Mouse (Mus musculus) liver, embryonic 11.5 days (tissue): Measurements from ENCODE around the gene Pa2g4. TPM values are rescaled to one million over a fixed set of nuclear protein-coding genes. Genes with fewer than 3 reads are reported as not detected.
"Not testable (repeated sequence)": the region's sequence is repeated elsewhere in the genome, so short reads cannot be mapped to it uniquely, and the experiment has no call there.

Experiments used
- ATAC-seq: fragments of 200-750 bp; cut with Nextera tagmentation; replicated peaks from 2 replicates; pipeline ENCODE4 v1.8.0; 2017; ENCODE audit warnings: moderate number of reproducible peaks, mild to moderate bottlenecking, moderate TSS enrichment, moderate library complexity; ENCODE audit not compliant: low FRiP score
- DNase-seq: peaks from one replicate; pipeline ENCODE4 v3.0.0-alpha.2; 2017; ENCODE audit warnings: low spot score
- H3K27ac ChIP-seq: fragments of 300-500 bp; sonication (generic); 2 replicates; pipeline ENCODE4 v1.5.1; 2014; ENCODE audit warnings: mild to moderate bottlenecking, low read depth, low read length, control low read depth
- H3K27me3 ChIP-seq: fragments of 300-500 bp; sonication (generic); replicated peaks from 2 replicates; pipeline ENCODE4 v1.6.1; 2014; ENCODE audit warnings: low read length, mixed read lengths; ENCODE audit not compliant: control insufficient read depth, insufficient read depth
- H3K36me3 ChIP-seq: fragments of 300-500 bp; sonication (generic); 2 replicates; pipeline ENCODE4 v1.6.1; 2014; ENCODE audit warnings: mild to moderate bottlenecking, low read length, moderate library complexity, mixed read lengths; ENCODE audit not compliant: control insufficient read depth, insufficient read depth
- H3K4me1 ChIP-seq: fragments of 300-500 bp; sonication (generic); replicated peaks from 2 replicates; pipeline ENCODE4 v1.6.1; 2014; ENCODE audit warnings: low read length, mixed read lengths; ENCODE audit not compliant: control insufficient read depth, insufficient read depth
- H3K4me2 ChIP-seq: fragments of 300-500 bp; sonication (generic); 2 replicates; pipeline ENCODE4 v1.6.1; 2014; ENCODE audit warnings: mild to moderate bottlenecking, control low read depth, moderate library complexity
- H3K4me3 ChIP-seq: fragments of 300-500 bp; sonication (generic); 2 replicates; pipeline ENCODE4 v1.5.1; 2014; ENCODE audit warnings: low read depth, low read length, control low read depth
- H3K9ac ChIP-seq: fragments of 300-500 bp; sonication (generic); 2 replicates; pipeline ENCODE4 v1.6.1; 2014; ENCODE audit warnings: low read depth, low read length, control low read depth
- H3K9me3 ChIP-seq: fragments of 300-500 bp; sonication (generic); 2 replicates; pipeline ENCODE4 v1.6.1; 2016; ENCODE audit warnings: low read length, inconsistent platforms, mixed read lengths; ENCODE audit not compliant: control insufficient read depth
- WGBS: fragments of 180-500 bp; shearing (Covaris S2); extraction: QIAGEN DNeasy Blood & Tissue Kit; methylation state at CpG from one replicate; pipeline ENCODE4 v1.1.7; 2014; 5-methylcytosine and 5-hydroxymethylcytosine counted together
- polyA plus RNA-seq: library from polyadenylated mRNA; unstranded; fragments of >200 nt; fragmentation: Nextera tagmentation; extraction: Ambion mirVana; gene quantifications from 2 replicates; pipeline ENCODE4 v1.2.1, GENCODE M21; 2014

The Pa2g4 gene
- polyA plus RNA-seq, 1 experiment from 2014 or later = 384 TPM

DNA sequence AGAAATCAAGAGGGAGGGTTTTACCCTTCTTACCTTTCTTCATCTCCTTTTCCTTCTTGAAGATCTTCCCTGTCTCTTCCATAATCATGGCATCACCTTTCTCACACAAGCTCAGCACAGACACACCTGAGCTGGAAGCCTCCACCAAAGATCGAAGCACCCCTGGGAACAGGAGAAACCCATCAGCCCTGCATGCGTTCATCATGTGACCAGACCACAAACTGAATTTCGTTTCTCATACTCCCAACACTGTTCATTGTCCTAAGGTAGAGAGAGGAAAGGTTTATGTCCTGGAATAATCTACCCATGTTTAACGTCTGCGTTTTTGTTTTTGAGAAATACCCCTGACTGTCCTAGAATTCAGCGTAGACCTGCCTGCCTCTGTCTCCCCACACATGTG lies 2.2 kb downstream of the Pa2g4 start:
- DNase-seq (no peak), ATAC-seq (no peak)
- Histone ChIP-seq H3K4me1 (peaks cover 9% of the 10 kb centered on the region; the same call in 1 of the 2 replicates), H3K9ac (peak overlapping the region; percentile 8; the same call in 1 of the 2 replicates), H3K4me2 (peak overlapping the region; percentile 76), H3K4me3 (peak overlapping the region; percentile 91), H3K27ac (no peak overlapping the region), H3K9me3 (no peaks in the 10 kb centered on the region), H3K27me3 (no peaks in the 10 kb centered on the region), H3K36me3 (peaks cover 42% of the 10 kb centered on the region)
- 87% methylated on average over 6 of the region's 6 CpGs for WGBS

- Histone ChIP-seq H3K9me3 (no peaks in the 10 kb centered on the region), H3K27me3 (no peaks in the 10 kb centered on the region), H3K36me3 (peaks cover 42% of the 10 kb centered on the region), H3K9ac (no peak overlapping the region), H3K27ac (no peak overlapping the region), H3K4me3 (no peak overlapping the region), H3K4me1 (no peaks in the 10 kb centered on the region), H3K4me2 (no peak overlapping the region)
- DNase-seq = no peak
- no peak for ATAC-seq
- 85% methylated on average over 6 of the region's 6 CpGs for WGBS
Observed at GRCm38 (mm10) chr10:128556963-128557362, 8.8 kb downstream of the Pa2g4 start.

DNA sequence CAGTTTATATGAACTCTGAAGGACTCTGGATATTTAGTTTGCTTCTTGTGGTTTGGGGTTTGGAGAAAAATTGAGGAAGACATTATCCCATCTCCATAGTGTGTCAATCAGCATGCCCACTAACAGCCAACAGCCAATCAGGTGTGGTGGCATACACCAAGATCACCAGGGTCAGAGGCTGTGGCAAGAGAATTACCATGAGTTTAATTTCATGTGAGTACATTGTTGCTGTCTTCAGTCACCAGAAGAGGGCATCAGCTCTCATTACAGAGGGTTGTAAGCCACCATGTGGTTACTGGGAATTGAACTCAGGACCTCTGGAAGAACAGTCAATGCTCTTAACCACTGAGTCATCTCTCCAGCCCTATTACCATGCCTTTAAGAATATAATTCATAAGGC lies 9.5 kb downstream of the Pa2g4 start:
- Histone ChIP-seq H3K27me3 (no peaks in the 10 kb centered on the region), H3K9me3 (no peaks in the 10 kb centered on the region), H3K36me3 (peaks cover 37% of the 10 kb centered on the region), H3K4me2 (no peak overlapping the region), H3K9ac (no peak overlapping the region), H3K4me1 (no peaks in the 10 kb centered on the region), H3K27ac (no peak overlapping the region), H3K4me3 (no peak overlapping the region)
- ATAC-seq = no peak; the same call in 1 of the 2 replicates
- DNase-seq = no peak

- 71% methylated on average over 1 of the region's 1 CpGs for WGBS
- ATAC-seq = 0 out of 2 replicates have a peak, but pooled peaks have one; percentile 24
Observed at GRCm38 (mm10) chr10:128555567-128555966, 10.2 kb downstream of the Pa2g4 start.

DNA sequence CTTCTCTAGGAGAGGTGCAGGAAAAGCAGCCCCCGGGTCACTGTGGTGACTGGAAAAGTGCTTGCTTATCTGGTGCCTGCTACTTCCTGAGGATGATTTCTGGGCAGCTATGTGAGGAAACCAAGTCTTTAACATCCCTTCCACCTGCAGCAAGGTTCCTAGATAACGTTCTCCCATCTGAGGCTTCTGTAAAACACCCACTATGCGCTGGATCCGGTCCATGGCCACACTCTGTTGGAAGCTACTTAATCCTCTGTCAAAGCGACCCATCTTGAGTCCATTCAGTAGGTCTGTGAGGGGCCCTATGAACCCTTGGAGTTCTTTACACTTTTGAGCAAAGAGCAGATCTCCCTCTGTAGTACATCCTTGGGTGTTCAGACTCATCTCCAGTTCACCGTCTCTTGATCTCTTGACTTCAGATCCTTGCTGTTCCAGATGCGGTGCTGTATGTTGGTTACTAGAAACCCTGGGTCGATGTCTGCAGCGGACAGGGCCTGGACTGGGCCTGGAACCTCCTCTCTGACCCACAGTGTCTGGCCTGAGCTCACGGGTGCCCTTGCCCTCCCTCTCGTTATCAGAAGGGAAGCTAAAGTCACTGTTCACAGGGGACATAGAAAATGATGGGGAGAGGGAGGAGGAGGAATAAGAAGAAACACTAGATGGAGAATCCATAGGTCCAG lies 15.5 kb downstream of the Pa2g4 start:
- not testable (repeated sequence) for H3K4me1 ChIP-seq, ATAC-seq, H3K4me2 ChIP-seq, DNase-seq, H3K27ac ChIP-seq, H3K4me3 ChIP-seq, H3K9ac ChIP-seq, H3K36me3 ChIP-seq, H3K9me3 ChIP-seq, H3K27me3 ChIP-seq
- WGBS = 68% methylated on average over 11 of the region's 11 CpGs

More at GRCm38 (mm10) chr10:128555567-128555966, 10.2 kb downstream of the Pa2g4 start:
- not testable (repeated sequence) for H3K4me1 ChIP-seq, H3K27ac ChIP-seq, DNase-seq, H3K9ac ChIP-seq, H3K4me2 ChIP-seq, H3K9me3 ChIP-seq, H3K4me3 ChIP-seq, H3K27me3 ChIP-seq
- peaks cover 31% of the 10 kb centered on the region for H3K36me3 ChIP-seq

GRCm38 (mm10) chr10:128549682-128550057 lies 16.1 kb downstream of the Pa2g4 start:
- 0 out of 2 replicates have a peak overlapping the region, but pooled peaks have one; percentile 8 for H3K4me3 ChIP-seq
- DNase-seq, H3K4me1 ChIP-seq, H3K27me3 ChIP-seq, ATAC-seq, H3K36me3 ChIP-seq, H3K9me3 ChIP-seq: not testable (repeated sequence)
- 58% methylated on average over 6 of the region's 6 CpGs for WGBS
- peak overlapping the region; percentile 78 for H3K4me2 ChIP-seq
- H3K9ac ChIP-seq = peak overlapping the region; percentile 53; the same call in 1 of the 2 replicates
- peak overlapping the region; percentile 49 for H3K27ac ChIP-seq

GRCm38 (mm10) chr10:128548947-128549681 lies 16.7 kb downstream of the Pa2g4 start, which contains the start of gene Rpl41:
Rpl41 (minus strand) TSS chr10:128549305.
- WGBS = under 1% methylated on average over 31 of the region's 31 CpGs
- peak; percentile 84 for ATAC-seq
- H3K27me3 ChIP-seq = no peaks in the 10 kb centered on the region

GRCm38 (mm10) chr10:128548051-128548791 lies 17.6 kb downstream of the Pa2g4 start:
- Histone ChIP-seq H3K4me3 (peak overlapping the region; percentile 68), H3K4me2 (peak overlapping the region; percentile 78), H3K9ac (peak overlapping the region; percentile 83), H3K27ac (peak overlapping the region; percentile 83), H3K36me3 (peaks cover 16% of the 10 kb centered on the region)
- DNase-seq, H3K4me1 ChIP-seq, ATAC-seq, H3K9me3 ChIP-seq, H3K27me3 ChIP-seq: not testable (repeated sequence)
- under 1% methylated on average over 28 of the region's 30 CpGs for WGBS

More at GRCm38 (mm10) chr10:128548947-128549681, 16.7 kb downstream of the Pa2g4 start, which contains the start of gene Rpl41:
- peak; percentile 91 for DNase-seq
- H3K27ac ChIP-seq = peak within 1 kb of the TSS; percentile 83
- peaks cover 7% of the 10 kb centered on the region; the same call in 1 of the 2 replicates for H3K4me1 ChIP-seq
- peak within 1 kb of the TSS; percentile 83 for H3K9ac ChIP-seq
- H3K4me3 ChIP-seq = peak within 1 kb of the TSS; percentile 68
- no peaks in the 10 kb centered on the region for H3K9me3 ChIP-seq
- H3K36me3 ChIP-seq = peaks cover 8% of the 10 kb centered on the region
- H3K4me2 ChIP-seq = peak within 1 kb of the TSS; percentile 78
